Mouse (Mus musculus) embryonic facial prominence, embryonic 11.5 days (tissue): ENCODE measurements around the gene Tdrd9. TPM values are rescaled to one million over a fixed set of nuclear protein-coding genes. Genes with fewer than 3 reads are reported as not detected.

Experiments
- ATAC-seq: fragments of 200-750 bp; cut with Nextera tagmentation; replicated peaks from 2 replicates; pipeline ENCODE4 v1.8.0; 2017; ENCODE audit warnings: low read depth; ENCODE audit not compliant: insufficient number of reproducible peaks, low FRiP score, low TSS enrichment
- DNase-seq: peaks from one replicate; pipeline ENCODE4 v3.0.0-alpha.2; 2015; ENCODE audit warnings: low spot score
- H3K27ac ChIP-seq: fragments of 300-500 bp; sonication (generic); replicated peaks from 2 replicates; pipeline ENCODE4 v1.5.1; 2014; ENCODE audit warnings: mild to moderate bottlenecking, low read depth, low read length, control low read depth
- H3K27me3 ChIP-seq: fragments of 300-500 bp; sonication (generic); 2 replicates; pipeline ENCODE4 v1.6.1; 2014; ENCODE audit warnings: mild to moderate bottlenecking, low read length, moderate library complexity, mixed read lengths; ENCODE audit not compliant: control insufficient read depth, insufficient read depth
- H3K36me3 ChIP-seq: fragments of 300-500 bp; sonication (generic); replicated peaks from 2 replicates; pipeline ENCODE4 v1.6.1; 2014; ENCODE audit warnings: low read depth, mild to moderate bottlenecking, low read length, moderate library complexity, mixed read lengths; ENCODE audit not compliant: control insufficient read depth, insufficient read depth
- H3K4me1 ChIP-seq: fragments of 300-500 bp; sonication (generic); 2 replicates; pipeline ENCODE4 v1.6.1; 2014; ENCODE audit warnings: low read length, mixed read lengths; ENCODE audit not compliant: control insufficient read depth, insufficient read depth
- H3K4me2 ChIP-seq: fragments of 300-500 bp; sonication (generic); 2 replicates; pipeline ENCODE4 v1.6.1; 2014; ENCODE audit warnings: low read depth, mild to moderate bottlenecking, control low read depth, low read length, moderate library complexity
- H3K4me3 ChIP-seq: fragments of 300-500 bp; sonication (generic); 2 replicates; pipeline ENCODE4 v1.5.1; 2014; ENCODE audit warnings: low read depth, low read length, control low read depth
- H3K9ac ChIP-seq: fragments of 300-500 bp; sonication (generic); replicated peaks from 2 replicates; pipeline ENCODE4 v1.6.1; 2014; ENCODE audit warnings: mild to moderate bottlenecking, control low read depth, low read length
- H3K9me3 ChIP-seq: fragments of 300-500 bp; sonication (generic); replicated peaks from 2 replicates; pipeline ENCODE4 v1.6.1; 2016; ENCODE audit warnings: mild to moderate bottlenecking, low read length, inconsistent platforms, mixed read lengths; ENCODE audit not compliant: control insufficient read depth
- WGBS: fragments of 180-500 bp; shearing (Covaris S2); extraction: QIAGEN DNeasy Blood & Tissue Kit; methylation state at CpG from one replicate; pipeline ENCODE4 v1.1.7; 2014; 5-methylcytosine and 5-hydroxymethylcytosine counted together
- microRNA-seq: library from miRNA; unstranded; fragments of <30 nt; microRNA quantifications from one replicate; pipeline ENCODE4, GENCODE M21; 2016; ENCODE audit warnings: borderline number of aligned reads
- polyA plus RNA-seq: library from polyadenylated mRNA; unstranded; fragments of >200 nt; fragmentation: Nextera tagmentation; extraction: Ambion mirVana; gene quantifications from 2 replicates; pipeline ENCODE4 v1.2.1, GENCODE M21; 2014

Gene Tdrd9
- polyA plus RNA-seq, 1 experiment from 2014 or later, result 1.4 TPM

GRCm38 (mm10) chr12:112117649-112118048 is 146.3 kb downstream of the Tdrd9 start:
- H3K4me1 ChIP-seq, result no peaks in the 10 kb centered on the region
- ATAC-seq, result no peak
- H3K4me3 ChIP-seq, result no peak overlapping the region
- H3K27me3 ChIP-seq, result no peaks in the 10 kb centered on the region
- H3K4me2 ChIP-seq, result no peak overlapping the region
- no peak overlapping the region for H3K9ac ChIP-seq
- no peaks in the 10 kb centered on the region for H3K9me3 ChIP-seq
- 83% methylated on average over 7 of the region's 7 CpGs for WGBS
- no peak overlapping the region for H3K27ac ChIP-seq
- DNase-seq, result no peak
- no peaks in the 10 kb centered on the region for H3K36me3 ChIP-seq

Small RNA genes within 50 kb of the gene (microRNA-seq; reads per million reads assigned to microRNA genes)
- gene Mir3073a (not detected), gene Mir3073b (not detected)

Other genes with a start within 250 kb of the Tdrd9 start
- 132 and 143 TPM in 2 replicates for gene Klc1, start 212.7 kb upstream of the Tdrd9 start, polyA plus RNA-seq
- gene Xrcc3, start 157.7 kb upstream of the Tdrd9 start, polyA plus RNA-seq, result 12.7 and 15.9 TPM in 2 replicates
- 70.7 and 73.1 TPM in 2 replicates for gene Zfyve21, start 157.4 kb upstream of the Tdrd9 start, polyA plus RNA-seq
- gene Ppp1r13b, start 63.4 kb upstream of the Tdrd9 start, polyA plus RNA-seq, result 6.0 and 6.8 TPM in 2 replicates
- gene Atp5mpl, start 4.6 kb upstream of the Tdrd9 start, polyA plus RNA-seq, result 577 and 608 TPM in 2 replicates
- not detected in 2 replicates for gene Rd3l, start 9.8 kb downstream of the Tdrd9 start, polyA plus RNA-seq
- 0.18 and 0.31 TPM in 2 replicates for gene Aspg, start 135.1 kb downstream of the Tdrd9 start, polyA plus RNA-seq
- gene Kif26a, start 174.6 kb downstream of the Tdrd9 start, polyA plus RNA-seq, result 1.8 and 2.6 TPM in 2 replicates